Mouse (Mus musculus): Measurements from ENCODE around the gene Mgst2.

GRCm38 (mm10) chr3:51719982-51720381 is 59.8 kb downstream of the Mgst2 start:
- TF ChIP-seq CTCF (IDR thresholded peaks at IDR 0.05; ENCODE audit: low read depth) (no peak), EP300 (IDR thresholded peaks at IDR 0.05; ENCODE audit: low read depth) (no peak)

All from heart, postnatal 0 days (tissue).